Mouse (Mus musculus) embryo, embryonic 11.5 days (tissue): ENCODE measurements around the gene Ankrd6.

ENCODE experiments used
- DNase-seq: peaks from one replicate; pipeline ENCODE4 v3.0.0-alpha.2; 2012; ENCODE audit warnings: low read depth, low spot score

Ankrd6 gene

GRCm38 (mm10) chr4:32905913-32906312 lies 44.7 kb downstream of the Ankrd6 start:
- no peak for DNase-seq

GRCm38 (mm10) chr4:32905381-32905780 lies 45.3 kb downstream of the Ankrd6 start:
- no peak for DNase-seq

GRCm38 (mm10) chr4:32903826-32904225 lies 46.8 kb downstream of the Ankrd6 start:
- no peak for DNase-seq

GRCm38 (mm10) chr4:32899051-32899450 lies 51.6 kb downstream of the Ankrd6 start:
- DNase-seq, result no peak

GRCm38 (mm10) chr4:32891341-32891740 lies 59.3 kb downstream of the Ankrd6 start:
- no peak for DNase-seq

GRCm38 (mm10) chr4:32890735-32891098 lies 59.9 kb downstream of the Ankrd6 start:
- no peak for DNase-seq

- DNase-seq, result no peak
Observed at GRCm38 (mm10) chr4:32889996-32890734, 60.5 kb downstream of the Ankrd6 start.

- DNase-seq, result no peak
Observed at GRCm38 (mm10) chr4:32889246-32889645, 61.4 kb downstream of the Ankrd6 start.

GRCm38 (mm10) chr4:32886479-32886878 lies 64.2 kb downstream of the Ankrd6 start:
- DNase-seq, result no peak

- no peak for DNase-seq
Observed at GRCm38 (mm10) chr4:32884599-32884998, 66.0 kb downstream of the Ankrd6 start.

- no peak for DNase-seq
Observed at GRCm38 (mm10) chr4:32881001-32881400, 69.6 kb downstream of the Ankrd6 start.

GRCm38 (mm10) chr4:32874669-32875068 lies 76.0 kb downstream of the Ankrd6 start:
- DNase-seq, result no peak

- DNase-seq, result no peak
Observed at GRCm38 (mm10) chr4:32872189-32872749, 78.4 kb downstream of the Ankrd6 start.

- DNase-seq, result no peak
Observed at GRCm38 (mm10) chr4:32869370-32869769, 81.3 kb downstream of the Ankrd6 start.

- DNase-seq, result no peak
Observed at GRCm38 (mm10) chr4:32868858-32869257, 81.8 kb downstream of the Ankrd6 start.

GRCm38 (mm10) chr4:32868437-32868836 lies 82.2 kb downstream of the Ankrd6 start:
- DNase-seq, result no peak

- DNase-seq, result no peak
Observed at GRCm38 (mm10) chr4:32867460-32867859, 83.2 kb downstream of the Ankrd6 start.

GRCm38 (mm10) chr4:32864867-32865242 lies 85.8 kb downstream of the Ankrd6 start:
- no peak for DNase-seq

- DNase-seq, result no peak
Observed at GRCm38 (mm10) chr4:32864131-32864866, 86.3 kb downstream of the Ankrd6 start.

GRCm38 (mm10) chr4:32863447-32864130 lies 87.1 kb downstream of the Ankrd6 start:
- no peak for DNase-seq

GRCm38 (mm10) chr4:32862751-32863446 lies 87.7 kb downstream of the Ankrd6 start:
- no peak for DNase-seq
